Mouse (Mus musculus): ENCODE results near the gene Zfpm1. TPM values are rescaled to one million over a fixed set of nuclear protein-coding genes. Genes with fewer than 3 reads are reported as not detected.
"Not testable (repeated sequence)": the region's sequence is repeated elsewhere in the genome, so short reads cannot be mapped to it uniquely, and the experiment has no call there.

Gene Zfpm1
- polyA plus RNA-seq, 1 experiment: 5.8 TPM

DNA sequence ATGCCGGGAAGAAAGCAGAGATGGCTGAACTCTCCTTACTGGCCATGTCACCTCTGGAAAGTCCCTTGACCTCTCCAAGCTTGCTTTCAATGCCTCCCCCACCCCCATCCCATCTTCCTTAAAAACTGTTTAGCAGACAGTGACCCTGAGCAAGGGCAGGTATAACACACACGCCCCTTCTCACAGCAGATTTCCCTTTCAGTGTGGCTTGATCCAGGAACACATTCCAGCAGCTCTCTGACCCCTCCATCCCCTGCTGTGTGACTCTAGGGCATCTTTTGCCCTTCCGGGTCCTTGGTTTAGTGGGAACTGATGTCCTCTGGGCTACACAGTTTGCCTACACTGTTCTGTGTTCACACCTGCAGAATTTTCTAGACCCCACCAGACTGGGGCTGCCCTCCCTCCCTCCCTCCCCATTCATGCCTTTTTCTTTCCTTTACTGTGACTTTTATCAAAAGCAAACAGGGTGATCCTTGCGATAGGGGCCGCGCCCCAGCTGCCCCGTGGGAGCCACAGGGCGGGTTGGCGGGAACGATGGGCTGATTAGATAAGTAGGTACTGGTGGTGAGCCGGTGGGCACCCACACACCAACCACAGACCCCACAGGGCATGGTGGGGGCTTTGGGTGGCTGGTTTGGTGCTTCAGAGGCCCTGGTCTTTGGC, 37.2 kb downstream of the Zfpm1 start:
- H3K27ac ChIP-seq (ENCODE audit: insufficient read depth, low read depth, low read length): no peak overlapping the region
- no peak overlapping the region for H3K4me3 ChIP-seq (ENCODE audit: insufficient read depth, low read length)
- TF ChIP-seq CTCF (IDR thresholded peaks at IDR 0.05; ENCODE audit: low read depth, low read length) (no peak), POLR2A (IDR thresholded peaks at IDR 0.05; ENCODE audit: borderline replicate concordance, low read depth, low read length) (no peak)
- H3K4me1 ChIP-seq (ENCODE audit: control insufficient read depth, insufficient read depth, low read length): peaks cover 28% of the 10 kb centered on the region

DNA sequence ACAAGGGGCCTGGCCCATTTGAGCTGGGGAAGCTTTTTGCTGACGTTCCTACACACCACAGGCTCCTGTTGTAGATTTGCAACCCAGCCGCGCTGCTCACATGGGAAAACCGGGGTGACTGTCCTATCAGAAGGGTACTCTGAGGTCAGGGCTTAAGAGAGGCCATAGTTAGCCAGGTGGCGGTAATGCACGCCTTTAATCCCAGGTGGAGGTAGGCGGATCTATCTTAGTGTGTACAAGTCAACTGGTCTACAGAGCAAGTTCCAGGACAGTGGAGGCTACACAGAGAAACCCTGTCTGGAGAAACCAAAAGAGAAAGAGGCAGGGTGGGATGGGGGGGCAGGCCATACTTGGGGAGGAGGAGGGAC, 37.8 kb downstream of the Zfpm1 start:
- TF ChIP-seq POLR2A (IDR thresholded peaks at IDR 0.05; ENCODE audit: borderline replicate concordance, low read depth, low read length) (no peak), CTCF (IDR thresholded peaks at IDR 0.05; ENCODE audit: low read depth, low read length) (no peak)
- no peak overlapping the region for H3K4me3 ChIP-seq (ENCODE audit: insufficient read depth, low read length)
- peaks cover 28% of the 10 kb centered on the region for H3K4me1 ChIP-seq (ENCODE audit: control insufficient read depth, insufficient read depth, low read length)
- H3K27ac ChIP-seq (ENCODE audit: insufficient read depth, low read depth, low read length): no peak overlapping the region

DNA sequence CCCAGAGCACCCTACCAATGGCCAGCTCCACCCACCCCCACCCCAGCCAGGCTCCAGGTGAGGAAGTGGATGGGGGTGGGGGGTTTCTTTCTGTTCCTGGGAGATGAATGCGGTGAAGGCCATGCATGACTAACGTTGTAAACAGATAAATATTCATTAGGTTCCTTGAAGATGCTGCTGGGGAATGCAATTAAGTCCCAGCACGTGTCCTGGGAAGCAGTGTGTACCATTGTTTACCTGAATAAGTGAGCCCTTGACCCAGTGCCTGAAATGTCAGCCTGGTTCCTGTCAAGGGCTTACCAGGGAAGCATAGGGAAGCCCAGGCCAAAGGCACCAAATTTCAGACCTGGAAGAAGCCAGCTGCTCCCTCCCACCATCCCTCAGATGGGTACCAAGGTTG, 38.6 kb downstream of the Zfpm1 start:
- H3K4me1 ChIP-seq (ENCODE audit: control insufficient read depth, insufficient read depth, low read length): peaks cover 23% of the 10 kb centered on the region
- H3K27ac ChIP-seq (ENCODE audit: insufficient read depth, low read depth, low read length): no peak overlapping the region
- no peak overlapping the region for H3K4me3 ChIP-seq (ENCODE audit: insufficient read depth, low read length)
- TF ChIP-seq CTCF (IDR thresholded peaks at IDR 0.05; ENCODE audit: low read depth, low read length): no peak
- TF ChIP-seq POLR2A (IDR thresholded peaks at IDR 0.05; ENCODE audit: borderline replicate concordance, low read depth, low read length): no peak

DNA sequence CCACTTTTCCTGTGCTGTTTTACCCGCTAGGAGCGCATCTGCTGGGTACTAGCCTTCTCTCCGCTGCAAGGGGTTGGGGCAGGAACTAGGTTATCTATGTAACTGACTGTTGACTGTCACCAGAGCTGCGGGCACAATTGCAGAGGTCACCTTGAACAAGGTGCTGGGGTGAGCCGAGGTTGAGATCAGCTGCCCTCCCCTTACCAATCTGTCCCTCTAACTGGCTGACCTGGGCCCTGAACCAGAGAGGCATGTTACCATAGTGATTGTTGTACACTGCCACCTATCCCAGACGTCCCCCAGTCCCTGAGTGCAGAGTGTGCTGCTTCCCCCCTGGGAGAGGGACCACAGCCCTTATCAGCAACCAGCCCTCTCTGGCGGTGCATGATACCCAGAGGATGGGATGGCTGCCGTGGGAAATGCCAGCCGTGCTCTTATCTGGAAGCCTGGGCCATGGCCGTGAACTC, 39.5 kb downstream of the Zfpm1 start:
- TF ChIP-seq POLR2A (IDR thresholded peaks at IDR 0.05; ENCODE audit: borderline replicate concordance, low read depth, low read length) (no peak), CTCF (IDR thresholded peaks at IDR 0.05; ENCODE audit: low read depth, low read length) (no peak)
- Histone ChIP-seq H3K4me3 (ENCODE audit: insufficient read depth, low read length) (no peak overlapping the region), H3K27ac (ENCODE audit: insufficient read depth, low read depth, low read length) (no peak overlapping the region), H3K4me1 (ENCODE audit: control insufficient read depth, insufficient read depth, low read length) (peaks cover 21% of the 10 kb centered on the region)

DNA sequence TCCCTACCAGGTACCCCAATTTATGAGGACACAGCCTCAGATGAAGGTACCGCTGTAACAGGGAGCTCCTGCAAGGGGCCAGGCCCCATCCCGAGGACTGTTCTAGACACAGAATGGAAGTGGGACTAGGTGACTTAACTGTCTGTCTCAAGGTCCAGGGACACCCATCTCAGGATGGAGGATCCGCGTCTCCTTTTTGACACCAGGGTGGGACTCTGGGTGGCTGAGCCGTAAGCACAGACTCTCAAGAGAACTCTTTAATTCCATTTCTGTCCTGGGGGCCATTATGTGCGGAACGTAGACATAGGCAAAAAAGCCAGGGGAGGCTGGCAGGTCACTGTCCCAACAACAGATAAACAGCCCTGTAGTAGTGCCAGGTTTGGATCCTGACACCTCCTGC, 40.2 kb downstream of the Zfpm1 start:
- H3K27ac ChIP-seq (ENCODE audit: insufficient read depth, low read depth, low read length): no peak overlapping the region
- peaks cover 21% of the 10 kb centered on the region for H3K4me1 ChIP-seq (ENCODE audit: control insufficient read depth, insufficient read depth, low read length)
- TF ChIP-seq POLR2A (IDR thresholded peaks at IDR 0.05; ENCODE audit: borderline replicate concordance, low read depth, low read length) (no peak), CTCF (IDR thresholded peaks at IDR 0.05; ENCODE audit: low read depth, low read length) (no peak)
- no peak overlapping the region for H3K4me3 ChIP-seq (ENCODE audit: insufficient read depth, low read length)

DNA sequence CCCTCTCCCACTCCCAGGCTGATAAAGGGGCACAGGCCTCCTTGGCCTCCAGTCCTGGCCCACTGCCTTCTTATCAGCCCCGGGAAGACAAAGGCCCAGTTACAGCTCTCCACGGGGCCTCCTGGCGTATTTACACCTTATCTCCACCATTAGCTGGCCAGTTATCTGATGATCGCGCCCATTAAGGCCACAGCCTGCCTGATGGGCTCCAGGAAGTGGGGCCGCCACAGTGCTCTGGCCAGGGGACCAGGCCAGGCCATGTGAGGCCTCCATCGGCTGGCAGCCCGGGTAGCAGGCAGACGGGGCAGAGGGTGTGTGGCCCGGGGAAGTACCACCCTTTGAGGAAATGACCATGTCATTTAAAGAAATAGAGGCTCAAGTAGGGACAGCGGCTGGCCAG, 40.9 kb downstream of the Zfpm1 start:
- peaks cover 17% of the 10 kb centered on the region for H3K4me1 ChIP-seq (ENCODE audit: control insufficient read depth, insufficient read depth, low read length)
- no peak overlapping the region for H3K27ac ChIP-seq (ENCODE audit: insufficient read depth, low read depth, low read length)
- H3K4me3 ChIP-seq (ENCODE audit: insufficient read depth, low read length): no peak overlapping the region
- no peak for TF ChIP-seq POLR2A (IDR thresholded peaks at IDR 0.05; ENCODE audit: borderline replicate concordance, low read depth, low read length)
- no peak for TF ChIP-seq CTCF (IDR thresholded peaks at IDR 0.05; ENCODE audit: low read depth, low read length)

DNA sequence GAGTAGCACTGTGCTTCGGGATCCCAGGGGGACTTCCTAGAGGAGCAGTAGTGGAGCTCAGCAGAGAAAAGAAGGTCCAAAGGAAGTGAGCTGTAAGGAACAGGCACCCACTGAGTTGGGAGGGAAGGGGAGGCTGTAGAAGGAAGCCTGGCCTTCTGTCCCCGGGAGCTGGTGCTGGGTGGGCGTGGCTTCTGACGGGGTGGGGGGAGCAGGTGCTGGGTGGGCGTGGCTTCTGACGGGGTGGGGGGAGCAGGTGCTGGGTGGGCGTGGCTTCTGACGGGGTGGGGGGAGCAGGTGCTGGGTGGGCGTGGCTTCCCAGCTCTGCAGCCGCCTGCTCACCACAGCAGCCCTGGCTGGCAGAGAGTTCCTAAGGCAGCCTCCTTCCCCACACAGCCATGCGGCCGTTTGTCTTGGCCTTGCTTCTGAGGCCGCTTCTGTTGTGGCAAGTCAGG, 42.0 kb downstream of the Zfpm1 start:
- not testable (repeated sequence) for H3K27ac ChIP-seq (ENCODE audit: insufficient read depth, low read depth, low read length); H3K4me1 ChIP-seq (ENCODE audit: control insufficient read depth, insufficient read depth, low read length); H3K4me3 ChIP-seq (ENCODE audit: insufficient read depth, low read length)

DNA sequence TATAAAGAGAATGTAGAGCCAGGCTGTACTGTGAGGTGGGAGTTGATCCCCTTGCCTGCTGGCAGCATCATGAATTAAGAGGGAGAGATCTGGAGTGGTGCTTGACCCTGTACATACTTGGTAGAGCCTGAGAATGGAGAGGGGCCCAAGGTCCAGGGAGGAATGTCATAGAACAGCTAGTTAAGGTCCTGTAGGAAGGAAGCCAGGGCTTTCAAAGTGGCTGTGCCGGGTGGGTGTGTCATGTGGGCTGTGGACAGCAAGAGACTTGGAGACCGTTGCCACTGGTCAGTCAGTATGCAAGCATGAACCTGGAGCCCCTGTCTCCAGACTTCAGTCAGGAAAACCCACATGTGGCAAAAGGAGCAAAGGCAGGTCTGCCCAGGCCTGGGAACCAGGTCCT, 43.3 kb downstream of the Zfpm1 start:
- H3K27ac ChIP-seq (ENCODE audit: insufficient read depth, low read depth, low read length): no peak overlapping the region
- peaks cover 10% of the 10 kb centered on the region for H3K4me1 ChIP-seq (ENCODE audit: control insufficient read depth, insufficient read depth, low read length)
- TF ChIP-seq POLR2A (IDR thresholded peaks at IDR 0.05; ENCODE audit: borderline replicate concordance, low read depth, low read length) (no peak), CTCF (IDR thresholded peaks at IDR 0.05; ENCODE audit: low read depth, low read length) (no peak)
- no peak overlapping the region for H3K4me3 ChIP-seq (ENCODE audit: insufficient read depth, low read length)

DNA sequence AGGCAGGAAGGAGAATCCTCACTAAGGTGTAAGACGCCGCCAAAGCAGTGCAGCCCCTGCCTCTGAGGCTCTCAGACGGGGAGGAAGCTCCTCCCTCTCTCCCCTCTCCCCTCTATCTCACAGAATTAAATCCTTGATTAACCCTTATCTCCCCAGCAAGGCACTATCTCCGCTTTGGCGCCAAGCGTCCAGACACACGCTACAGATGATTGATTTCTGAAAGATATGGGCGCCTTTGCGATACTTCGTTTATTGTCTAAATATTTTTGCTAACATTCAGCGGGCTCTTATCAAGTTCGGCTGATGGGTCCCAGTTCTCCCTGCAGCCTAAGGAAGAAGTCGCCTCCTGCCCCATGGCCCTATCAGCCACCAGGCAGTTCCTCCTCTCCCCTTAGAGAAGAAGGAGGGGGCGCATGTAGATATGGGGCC, 44.2 kb downstream of the Zfpm1 start:
- Histone ChIP-seq H3K27ac (ENCODE audit: insufficient read depth, low read depth, low read length) (no peak overlapping the region), H3K4me1 (ENCODE audit: control insufficient read depth, insufficient read depth, low read length) (peaks cover 18% of the 10 kb centered on the region), H3K4me3 (ENCODE audit: insufficient read depth, low read length) (no peak overlapping the region)
- no peak for TF ChIP-seq CTCF (IDR thresholded peaks at IDR 0.05; ENCODE audit: low read depth, low read length)
- TF ChIP-seq POLR2A (IDR thresholded peaks at IDR 0.05; ENCODE audit: borderline replicate concordance, low read depth, low read length): no peak

DNA sequence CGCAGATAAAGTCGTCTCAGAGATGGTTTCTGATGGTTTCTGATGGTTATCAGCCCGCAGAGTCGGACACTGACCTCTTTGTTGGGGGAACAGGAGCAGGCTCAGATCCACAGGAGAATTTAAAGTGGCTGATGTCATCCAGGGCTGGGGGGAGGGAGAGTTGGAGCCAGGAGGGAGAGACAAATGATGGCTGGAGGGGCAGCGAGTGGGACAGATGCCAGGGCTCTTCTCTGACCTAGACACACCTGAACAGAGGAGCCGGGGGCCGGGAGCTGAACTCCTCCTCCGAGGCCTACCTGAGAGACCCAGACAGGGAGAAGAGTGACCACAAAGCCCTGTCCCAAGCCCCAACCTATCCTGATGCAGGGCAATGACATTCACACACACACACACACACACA, 47.1 kb downstream of the Zfpm1 start:
- Histone ChIP-seq H3K4me3 (ENCODE audit: insufficient read depth, low read length) (no peak overlapping the region), H3K27ac (ENCODE audit: insufficient read depth, low read depth, low read length) (no peak overlapping the region), H3K4me1 (ENCODE audit: control insufficient read depth, insufficient read depth, low read length) (peaks cover 22% of the 10 kb centered on the region)
- TF ChIP-seq CTCF (IDR thresholded peaks at IDR 0.05; ENCODE audit: low read depth, low read length) (no peak), POLR2A (IDR thresholded peaks at IDR 0.05; ENCODE audit: borderline replicate concordance, low read depth, low read length) (no peak)

Measured in bone marrow macrophage, adult 2 months (primary cell).